Mouse (Mus musculus) A20 (cell line): Measurements from ENCODE around the gene Aacs.

Experiments
- DNase-seq: peaks from one replicate; pipeline ENCODE4 v3.0.0-alpha.2; 2011; ENCODE audit warnings: low read depth, low spot score

Aacs gene

GRCm38 (mm10) chr5:125492379-125493092 lies 16.9 kb downstream of the Aacs start:
- DNase-seq: no peak

DNA sequence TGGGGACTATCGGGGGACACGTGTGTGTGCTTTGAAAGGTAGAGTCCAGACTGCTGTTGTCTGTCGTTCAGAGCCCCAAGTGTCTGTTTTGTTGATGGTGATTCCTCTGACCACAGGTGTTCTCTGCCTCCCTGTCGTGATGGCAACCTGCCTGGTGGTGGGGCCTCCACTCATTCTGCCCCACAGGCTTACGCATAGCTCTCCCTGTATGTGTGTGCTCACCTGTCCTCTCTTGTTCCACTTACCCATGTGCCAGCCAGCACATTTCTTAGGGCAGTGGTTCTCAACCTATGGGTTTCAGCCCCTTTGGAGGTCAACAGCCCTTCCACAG lies 17.4 kb downstream of the Aacs start:
- DNase-seq: no peak

GRCm38 (mm10) chr5:125495655-125496054 lies 20.0 kb downstream of the Aacs start:
- no peak for DNase-seq

- peak; percentile 51 for DNase-seq
Observed at GRCm38 (mm10) chr5:125497821-125498600, 22.4 kb downstream of the Aacs start.

DNA sequence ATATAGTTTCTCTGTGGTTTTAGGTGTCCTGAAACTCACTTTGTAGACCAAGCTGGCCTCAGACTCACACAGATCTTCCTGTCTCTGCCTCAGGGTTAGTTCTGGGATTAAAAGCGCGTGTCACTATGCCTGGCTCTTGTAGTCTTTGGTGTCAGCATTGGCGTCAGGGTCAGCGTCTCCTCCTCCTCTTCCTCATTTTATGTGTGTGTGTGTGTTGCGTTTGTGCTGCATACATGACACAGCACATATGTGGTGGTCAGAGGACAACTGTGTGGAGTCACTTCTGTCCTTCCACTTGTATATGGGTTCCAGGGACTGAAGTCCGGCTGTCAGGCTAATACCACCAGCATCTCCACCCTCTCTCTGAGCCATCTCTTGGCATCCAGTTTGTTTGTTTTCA lies 25.9 kb downstream of the Aacs start:
- no peak for DNase-seq

GRCm38 (mm10) chr5:125502186-125502585 lies 26.6 kb downstream of the Aacs start:
- no peak for DNase-seq

DNA sequence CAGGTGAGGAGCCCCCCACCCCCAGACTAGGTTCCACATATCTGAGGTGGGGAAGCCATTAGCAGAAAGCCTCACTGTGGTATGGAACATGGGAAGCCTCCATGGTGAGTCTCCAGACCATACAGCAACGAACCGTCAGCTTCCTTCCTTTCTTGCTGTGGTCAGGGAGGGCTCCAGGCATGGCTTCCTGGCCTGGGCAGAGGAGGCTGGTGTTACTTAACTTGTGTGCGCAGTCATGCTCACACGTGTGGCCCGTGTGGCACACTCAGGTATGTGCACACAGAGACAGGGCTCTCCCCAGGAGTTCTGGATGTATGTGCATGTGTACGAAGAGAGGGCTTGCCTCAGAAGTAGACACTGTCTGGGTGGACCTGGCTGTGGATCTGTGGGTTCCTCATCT lies 28.0 kb downstream of the Aacs start:
- DNase-seq: no peak

GRCm38 (mm10) chr5:125504692-125505091 lies 29.1 kb downstream of the Aacs start:
- DNase-seq: no peak

DNA sequence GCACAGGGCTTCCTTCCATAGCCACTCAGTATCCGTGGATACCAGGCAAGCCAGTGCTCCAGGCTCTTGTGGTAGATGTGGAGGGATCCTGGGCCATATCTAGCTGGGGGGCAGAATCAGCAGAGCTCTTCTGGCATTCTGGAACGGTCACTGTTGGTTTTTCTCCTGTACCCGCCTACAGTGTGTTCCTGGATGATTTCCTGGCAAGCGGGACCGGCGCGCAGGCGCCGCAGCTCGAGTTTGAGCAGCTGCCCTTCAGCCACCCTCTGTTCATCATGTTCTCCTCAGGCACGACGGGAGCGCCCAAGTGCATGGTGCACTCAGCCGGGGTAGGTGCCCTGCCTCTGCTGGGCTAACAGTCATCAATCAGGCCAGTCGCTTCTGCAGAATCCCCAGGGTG lies 30.4 kb downstream of the Aacs start:
- DNase-seq: no peak

DNA sequence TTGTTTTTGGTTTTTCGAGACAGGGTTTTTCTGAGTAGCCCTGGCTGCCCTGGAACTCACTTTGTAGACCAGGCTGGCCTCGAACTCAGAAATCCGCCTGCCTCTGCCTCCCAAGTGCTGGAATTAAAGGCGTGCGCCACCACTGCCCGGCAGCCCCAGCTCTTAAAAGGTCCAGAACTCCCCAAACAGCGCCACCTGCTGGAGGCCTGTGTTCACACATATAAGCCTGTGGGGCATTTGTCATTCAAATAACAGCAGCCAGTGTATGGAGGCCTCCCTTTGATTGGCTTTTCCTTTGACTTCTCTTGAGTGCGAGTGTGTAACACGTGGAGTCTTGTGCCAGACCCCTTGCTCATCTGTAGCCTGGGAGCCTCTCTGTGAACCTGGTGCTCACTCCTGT lies 32.0 kb downstream of the Aacs start:
- DNase-seq: peak; percentile 26

GRCm38 (mm10) chr5:125508006-125508405 lies 32.4 kb downstream of the Aacs start:
- DNase-seq: no peak

- peak; percentile 65 for DNase-seq
Observed at GRCm38 (mm10) chr5:125509541-125509940, 33.9 kb downstream of the Aacs start.

DNA sequence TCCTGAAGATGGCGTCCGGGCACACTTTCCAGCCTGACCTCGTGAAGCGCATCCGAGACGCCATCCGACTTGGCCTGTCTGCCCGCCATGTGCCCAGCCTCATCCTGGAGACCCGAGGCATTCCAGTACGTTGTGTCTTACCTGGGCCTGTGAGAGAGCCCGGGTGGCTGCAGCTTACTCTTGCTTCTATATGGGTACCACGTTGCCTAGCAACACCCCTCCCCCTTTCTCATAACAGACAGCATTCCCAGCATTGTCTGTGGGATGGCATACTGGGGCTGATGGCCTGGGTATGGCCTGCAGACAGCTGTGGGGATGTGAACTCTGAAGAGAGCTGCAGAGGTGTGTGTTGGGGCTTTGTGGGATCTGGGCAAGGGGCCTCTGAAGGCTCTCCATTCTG lies 39.4 kb downstream of the Aacs start:
- no peak for DNase-seq

DNA sequence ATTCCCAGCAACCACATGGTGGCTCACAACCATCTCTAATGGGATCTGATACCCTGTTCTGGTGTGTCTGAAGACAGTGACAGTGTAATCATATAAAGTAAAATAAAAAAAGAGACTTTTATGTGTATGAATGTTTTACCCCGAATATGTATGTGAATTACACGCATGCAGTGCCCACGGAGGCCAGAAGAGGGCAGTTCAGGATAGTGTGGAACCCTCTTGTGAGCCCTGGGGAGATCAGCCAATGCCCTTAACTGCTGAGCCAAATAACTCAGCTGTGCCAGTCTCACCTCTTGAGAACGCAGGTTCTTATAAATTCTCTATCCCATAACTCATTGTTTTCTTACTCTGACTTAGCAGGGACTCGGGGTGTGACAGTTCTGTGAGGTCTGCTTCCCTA lies 43.0 kb downstream of the Aacs start:
- peak; percentile 40 for DNase-seq

DNA sequence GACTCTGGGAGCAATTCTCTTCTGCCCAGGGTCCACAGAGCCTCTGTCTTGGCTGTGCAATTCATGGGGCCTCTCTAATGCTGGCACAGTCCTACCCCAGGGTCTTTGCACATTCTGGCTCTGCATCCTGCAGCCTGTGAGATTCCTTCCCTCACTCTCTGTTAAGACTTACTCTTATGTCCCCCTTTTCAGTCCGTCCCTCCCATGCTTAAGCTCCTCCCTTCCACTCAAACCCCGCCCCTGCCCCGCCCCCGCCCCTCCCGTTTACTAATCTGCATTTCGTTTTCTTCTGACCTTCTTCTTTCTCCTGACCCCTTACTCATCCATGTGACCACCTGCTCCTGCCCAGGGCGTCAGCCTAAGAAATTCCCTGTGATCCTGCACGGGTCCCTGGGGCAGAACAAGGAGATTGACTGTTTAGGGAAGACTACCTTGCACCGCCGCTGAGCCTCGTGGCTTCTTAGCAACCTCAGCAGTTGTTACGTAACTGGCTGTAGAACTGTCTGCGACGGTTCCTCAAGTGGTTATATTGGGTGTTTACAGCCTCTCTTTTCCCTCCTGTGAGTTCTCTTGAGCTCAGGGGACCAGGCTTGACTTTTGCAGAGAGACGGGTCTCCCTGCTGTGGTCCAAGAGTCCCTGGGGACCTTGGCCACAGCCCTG lies 45.4 kb downstream of the Aacs start:
- DNase-seq: no peak

DNA sequence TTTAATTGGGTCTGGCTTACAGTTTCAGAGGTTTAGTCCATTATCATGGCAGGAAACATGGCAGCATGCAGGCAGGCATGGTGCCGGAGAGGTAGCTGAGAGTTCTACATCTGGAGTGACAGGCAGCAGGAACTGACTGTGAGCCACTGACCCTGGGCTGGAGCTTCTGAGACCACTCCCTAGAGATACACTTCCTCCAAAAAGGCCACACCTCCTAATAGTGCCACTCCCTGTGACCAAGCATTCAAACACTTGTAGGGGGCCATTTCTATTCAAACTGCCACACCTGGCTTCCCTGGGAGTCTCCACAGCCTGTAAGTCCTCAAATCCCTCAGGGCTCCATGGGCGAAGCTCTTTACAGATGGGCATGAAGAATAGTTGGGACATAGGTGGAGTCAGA lies 47.7 kb downstream of the Aacs start:
- DNase-seq: no peak

- DNase-seq: peak; percentile 31
Observed at GRCm38 (mm10) chr5:125525516-125525915, 49.9 kb downstream of the Aacs start.

- peak; percentile 55 for DNase-seq
Observed at GRCm38 (mm10) chr5:125526464-125526863, 50.9 kb downstream of the Aacs start.

DNA sequence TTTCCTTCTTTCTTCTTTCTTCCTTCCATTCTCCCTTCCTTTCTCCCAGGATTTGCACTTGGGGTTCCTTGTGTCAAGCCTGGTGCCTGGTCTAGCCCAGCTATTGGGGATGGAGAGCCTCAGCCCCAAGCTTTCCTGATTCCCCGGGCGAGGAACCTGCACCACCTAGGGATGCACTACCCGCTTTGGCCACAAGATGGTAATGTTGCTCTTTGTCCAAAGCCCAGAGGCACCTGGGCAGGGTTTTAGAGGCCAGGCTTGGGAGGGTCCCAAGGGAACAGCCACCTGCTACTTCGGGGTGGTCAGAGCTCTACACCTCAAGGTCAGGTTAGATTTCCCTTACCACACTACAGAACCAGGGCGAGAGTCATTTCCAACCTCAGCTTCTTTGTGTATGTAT lies 53.5 kb downstream of the Aacs start:
- DNase-seq: peak; percentile 73

- no peak for DNase-seq
Observed at GRCm38 (mm10) chr5:125531634-125532033, 56.0 kb downstream of the Aacs start, which contains the start of gene Tmem132b. TSS of gene Tmem132b (plus strand) at chr5:125531774.

- no peak for DNase-seq
Observed at GRCm38 (mm10) chr5:125532191-125532544, 56.6 kb downstream of the Aacs start.

GRCm38 (mm10) chr5:125532545-125533224 lies 57.1 kb downstream of the Aacs start:
- no peak for DNase-seq
